Mouse (Mus musculus) limb, embryonic 11.5 days (tissue): ENCODE results near the gene Hcn1. TPM values are rescaled to one million over a fixed set of nuclear protein-coding genes. Genes with fewer than 3 reads are reported as not detected.
A peak's percentile ranks its signal among the peaks of the same experiment; 100 is the strongest.

ENCODE experiments used
- ATAC-seq: fragments of 200-750 bp; cut with Nextera tagmentation; 2 replicates; pipeline ENCODE4 v1.8.0; 2017; ENCODE audit warnings: low read depth; ENCODE audit not compliant: insufficient number of reproducible peaks, low FRiP score, low TSS enrichment
- DNase-seq: peaks from one replicate; pipeline ENCODE4 v3.0.0-alpha.2; 2015; ENCODE audit warnings: low spot score
- H3K27ac ChIP-seq: fragments of 300-500 bp; sonication (generic); replicated peaks from 2 replicates; pipeline ENCODE4 v1.5.1; 2014; ENCODE audit warnings: low read depth, mild to moderate bottlenecking, low read length
- H3K27me3 ChIP-seq: fragments of 300-500 bp; sonication (generic); 2 replicates; pipeline ENCODE4 v1.6.1; 2014; ENCODE audit warnings: mild to moderate bottlenecking, low read length, mixed read lengths; ENCODE audit not compliant: control insufficient read depth, insufficient read depth
- H3K36me3 ChIP-seq: fragments of 300-500 bp; sonication (generic); 2 replicates; pipeline ENCODE4 v1.6.1; 2014; ENCODE audit warnings: mild to moderate bottlenecking, low read length, moderate library complexity, mixed read lengths; ENCODE audit not compliant: control insufficient read depth, insufficient read depth
- H3K4me1 ChIP-seq: fragments of 300-500 bp; sonication (generic); 2 replicates; pipeline ENCODE4 v1.6.1; 2014; ENCODE audit warnings: low read length, mixed read lengths; ENCODE audit not compliant: control insufficient read depth, insufficient read depth
- H3K4me2 ChIP-seq: fragments of 300-500 bp; sonication (generic); 2 replicates; pipeline ENCODE4 v1.6.1; 2014; ENCODE audit warnings: low read depth, mild to moderate bottlenecking, moderate library complexity; ENCODE audit not compliant: severe bottlenecking
- H3K4me3 ChIP-seq: fragments of 300-500 bp; sonication (generic); 2 replicates; pipeline ENCODE4 v1.5.1; 2014; ENCODE audit warnings: low read depth, low read length
- H3K9ac ChIP-seq: fragments of 300-500 bp; sonication (generic); 2 replicates; pipeline ENCODE4 v1.6.1; 2014; ENCODE audit warnings: mild to moderate bottlenecking, low read length
- H3K9me3 ChIP-seq: fragments of 300-500 bp; sonication (generic); 2 replicates; pipeline ENCODE4 v1.6.1; 2016; ENCODE audit warnings: low read length; ENCODE audit not compliant: control insufficient read depth
- WGBS: fragments of 180-500 bp; shearing (Covaris S2); extraction: QIAGEN DNeasy Blood & Tissue Kit; methylation state at CpG from one replicate; pipeline ENCODE4 v1.1.7; 2014; 5-methylcytosine and 5-hydroxymethylcytosine counted together
- polyA plus RNA-seq: library from polyadenylated mRNA; unstranded; fragments of >200 nt; fragmentation: Nextera tagmentation; extraction: Ambion mirVana; gene quantifications from 2 replicates; pipeline ENCODE4 v1.2.1, GENCODE M21; 2014

The Hcn1 gene
- polyA plus RNA-seq, 1 experiment from 2014 or later, result 0.05 TPM

DNA sequence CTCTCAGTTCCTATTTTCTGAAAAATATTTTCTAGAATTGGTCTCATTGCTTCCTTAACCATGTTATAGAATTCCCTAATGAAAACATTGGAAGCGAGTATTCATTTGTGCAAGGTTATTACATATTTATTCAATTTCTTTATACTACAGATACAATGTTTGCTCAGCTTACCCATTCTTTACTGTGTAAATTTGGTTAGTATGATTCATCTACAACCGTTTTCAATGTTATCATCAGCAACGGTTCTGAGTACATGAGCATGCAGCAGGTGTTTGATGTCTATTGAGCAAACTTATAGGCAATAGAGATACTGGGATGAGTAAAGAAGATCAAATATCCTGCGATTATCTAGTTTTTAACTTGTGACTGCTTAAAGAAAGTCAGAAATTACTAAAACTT is 327.6 kb downstream of the Hcn1 start:
- DNase-seq, result no peak
- no peaks in the 10 kb centered on the region for H3K9me3 ChIP-seq
- H3K36me3 ChIP-seq, result no peaks in the 10 kb centered on the region
- H3K4me1 ChIP-seq, result no peaks in the 10 kb centered on the region
- no peak for ATAC-seq
- no peak overlapping the region for H3K9ac ChIP-seq
- H3K27ac ChIP-seq, result no peak overlapping the region
- no peak overlapping the region for H3K4me2 ChIP-seq
- H3K27me3 ChIP-seq, result no peaks in the 10 kb centered on the region
- no peak overlapping the region for H3K4me3 ChIP-seq
- WGBS, result 86% methylated on average over 4 of the region's 4 CpGs

DNA sequence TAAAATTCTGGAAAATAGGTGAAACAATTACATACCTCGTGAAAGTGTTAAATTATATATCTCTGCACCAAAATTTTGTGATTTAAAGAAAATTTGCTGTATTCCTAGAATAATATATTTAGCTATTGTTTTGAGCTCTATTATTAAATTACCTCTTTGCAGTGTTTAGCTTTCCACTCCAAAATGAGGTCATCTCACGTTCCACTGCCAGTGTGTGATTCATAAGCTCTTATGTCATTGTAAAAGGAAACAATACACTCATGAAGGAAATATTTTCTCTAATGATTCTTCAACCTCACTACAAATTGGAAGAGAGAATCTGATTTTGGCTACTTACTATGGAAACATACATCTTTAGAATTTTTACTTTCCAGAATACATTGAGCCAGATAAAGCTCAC is 329.6 kb downstream of the Hcn1 start:
- no peak for DNase-seq
- Histone ChIP-seq H3K4me1 (no peaks in the 10 kb centered on the region), H3K36me3 (no peaks in the 10 kb centered on the region), H3K9ac (no peak overlapping the region), H3K4me2 (no peak overlapping the region), H3K27me3 (no peaks in the 10 kb centered on the region), H3K9me3 (no peaks in the 10 kb centered on the region), H3K4me3 (no peak overlapping the region), H3K27ac (no peak overlapping the region)
- no peak for ATAC-seq
- 83% methylated on average over 2 of the region's 2 CpGs for WGBS

DNA sequence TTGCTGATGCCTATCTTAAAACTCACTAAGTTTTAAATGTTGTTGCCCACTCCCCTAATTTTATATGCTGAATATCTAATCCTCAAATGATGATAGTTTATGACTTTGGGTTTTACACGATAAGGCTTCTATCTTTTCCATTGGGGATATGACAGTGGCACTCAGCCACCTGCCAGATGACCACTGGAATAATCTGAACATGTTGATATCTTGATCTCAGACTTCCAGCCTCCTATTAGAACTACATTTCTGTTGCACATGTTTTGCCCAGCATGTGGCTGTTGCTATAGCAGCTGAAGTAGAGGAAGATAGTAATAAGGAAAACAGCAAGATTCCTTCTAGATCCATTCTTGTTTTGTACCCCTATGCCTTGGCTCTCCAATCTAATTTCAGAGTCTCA is 336.6 kb downstream of the Hcn1 start:
- Histone ChIP-seq H3K4me2 (no peak overlapping the region), H3K4me1 (no peaks in the 10 kb centered on the region), H3K4me3 (no peak overlapping the region), H3K27me3 (no peaks in the 10 kb centered on the region), H3K36me3 (no peaks in the 10 kb centered on the region), H3K27ac (no peak overlapping the region), H3K9ac (no peak overlapping the region), H3K9me3 (no peaks in the 10 kb centered on the region)
- no peak for DNase-seq
- ATAC-seq, result no peak
- WGBS, result 86% methylated on average over 1 of the region's 1 CpGs

DNA sequence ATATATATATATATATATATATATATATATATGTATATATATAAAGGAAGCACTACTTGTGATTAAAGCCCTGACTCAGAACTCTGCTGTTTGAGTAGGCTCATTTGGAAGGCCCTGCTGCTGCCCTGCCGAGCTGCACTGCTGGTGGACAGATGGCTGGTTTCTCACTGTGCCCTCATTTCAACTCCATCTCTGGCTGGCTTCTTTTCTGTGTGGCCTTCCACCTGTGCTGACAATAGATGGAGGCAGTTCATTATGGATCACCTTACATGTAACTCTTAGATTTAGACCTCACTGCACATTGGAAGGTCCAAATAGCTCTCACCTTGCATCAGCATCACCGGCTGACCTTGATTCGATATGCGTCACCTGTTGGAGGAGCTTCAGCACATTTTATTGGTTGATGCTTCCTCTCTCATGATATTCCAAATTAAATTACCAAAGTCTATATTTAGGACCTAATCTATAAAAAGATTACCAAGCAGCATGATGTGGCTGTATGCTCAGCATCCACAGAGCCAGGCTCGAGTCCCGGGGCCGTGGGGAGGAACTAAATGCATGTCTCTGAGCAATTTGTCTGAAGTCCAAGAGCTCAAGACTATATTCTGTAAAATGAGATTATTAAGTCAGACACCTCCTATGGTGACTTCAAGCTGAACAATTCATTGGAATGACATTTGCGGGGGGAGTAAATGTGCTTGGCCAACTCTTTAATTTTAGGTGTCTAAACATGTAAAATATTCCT is 338.6 kb downstream of the Hcn1 start:
- no peak for ATAC-seq
- 92% methylated on average over 8 of the region's 8 CpGs for WGBS
- Histone ChIP-seq H3K36me3 (no peaks in the 10 kb centered on the region), H3K9ac (no peak overlapping the region), H3K27ac (no peak overlapping the region), H3K4me3 (no peak overlapping the region), H3K27me3 (no peaks in the 10 kb centered on the region), H3K4me1 (no peaks in the 10 kb centered on the region), H3K9me3 (no peaks in the 10 kb centered on the region), H3K4me2 (no peak overlapping the region)
- DNase-seq, result no peak

DNA sequence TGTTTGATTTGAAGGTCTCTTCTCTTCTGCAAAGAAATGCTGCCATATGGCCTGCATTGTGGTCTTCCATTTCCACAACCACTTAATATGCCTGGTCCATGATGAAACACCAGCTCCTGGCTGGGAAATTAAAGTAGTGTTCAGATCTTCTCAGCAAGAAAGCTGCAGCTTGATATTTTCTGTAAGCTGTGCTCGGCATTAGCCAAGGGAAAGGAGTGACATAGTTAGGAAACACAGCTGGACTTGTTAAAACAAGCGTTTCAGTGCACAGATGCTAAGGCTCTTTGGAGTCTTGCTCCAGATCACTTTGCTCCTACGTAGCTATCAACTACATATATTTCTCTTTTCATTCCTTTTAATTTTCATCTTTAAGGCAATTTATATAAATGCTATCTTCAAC is 344.7 kb downstream of the Hcn1 start:
- Histone ChIP-seq H3K4me1 (no peaks in the 10 kb centered on the region), H3K4me2 (no peak overlapping the region), H3K4me3 (no peak overlapping the region), H3K36me3 (no peaks in the 10 kb centered on the region), H3K27me3 (no peaks in the 10 kb centered on the region), H3K27ac (no peak overlapping the region), H3K9me3 (no peaks in the 10 kb centered on the region), H3K9ac (no peak overlapping the region)
- no peak for ATAC-seq
- 73% methylated on average over 3 of the region's 3 CpGs for WGBS
- DNase-seq, result no peak

DNA sequence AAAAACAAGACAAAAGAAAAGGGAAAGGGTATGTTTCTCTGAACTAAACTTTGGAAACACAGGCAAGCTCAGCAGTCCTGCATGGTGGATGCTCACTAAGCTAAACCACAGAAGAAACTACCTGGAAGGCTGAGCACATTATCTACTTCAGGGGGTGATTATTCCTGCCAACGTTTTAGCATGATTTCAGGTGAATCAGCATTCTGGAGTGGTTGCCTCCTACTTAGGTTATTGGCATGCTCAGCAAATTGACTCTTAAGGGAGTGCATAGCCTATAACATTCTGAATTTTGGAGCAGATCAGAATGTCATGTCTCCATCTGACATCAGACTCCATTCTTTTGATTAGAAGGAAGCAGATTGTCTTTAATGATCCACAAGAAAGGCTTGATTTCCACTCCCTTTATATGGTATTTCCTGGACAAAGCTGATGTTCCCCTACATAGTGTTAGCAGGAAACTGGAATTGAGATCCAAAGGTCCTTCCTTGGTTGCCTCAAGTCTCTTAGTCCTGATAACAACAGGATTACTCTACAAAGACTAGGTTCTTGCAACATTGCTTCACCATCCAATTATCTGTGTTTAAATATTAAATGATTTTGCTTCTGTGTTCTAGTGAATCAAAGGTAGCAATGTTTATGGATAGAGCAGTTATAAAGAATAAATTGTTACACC is 345.7 kb downstream of the Hcn1 start:
- Histone ChIP-seq H3K9ac (no peak overlapping the region), H3K4me2 (no peak overlapping the region), H3K4me3 (no peak overlapping the region), H3K36me3 (no peaks in the 10 kb centered on the region), H3K27ac (no peak overlapping the region), H3K4me1 (no peaks in the 10 kb centered on the region), H3K9me3 (no peaks in the 10 kb centered on the region), H3K27me3 (no peaks in the 10 kb centered on the region)
- ATAC-seq, result no peak
- WGBS, result 52% methylated on average over 1 of the region's 1 CpGs
- no peak for DNase-seq

DNA sequence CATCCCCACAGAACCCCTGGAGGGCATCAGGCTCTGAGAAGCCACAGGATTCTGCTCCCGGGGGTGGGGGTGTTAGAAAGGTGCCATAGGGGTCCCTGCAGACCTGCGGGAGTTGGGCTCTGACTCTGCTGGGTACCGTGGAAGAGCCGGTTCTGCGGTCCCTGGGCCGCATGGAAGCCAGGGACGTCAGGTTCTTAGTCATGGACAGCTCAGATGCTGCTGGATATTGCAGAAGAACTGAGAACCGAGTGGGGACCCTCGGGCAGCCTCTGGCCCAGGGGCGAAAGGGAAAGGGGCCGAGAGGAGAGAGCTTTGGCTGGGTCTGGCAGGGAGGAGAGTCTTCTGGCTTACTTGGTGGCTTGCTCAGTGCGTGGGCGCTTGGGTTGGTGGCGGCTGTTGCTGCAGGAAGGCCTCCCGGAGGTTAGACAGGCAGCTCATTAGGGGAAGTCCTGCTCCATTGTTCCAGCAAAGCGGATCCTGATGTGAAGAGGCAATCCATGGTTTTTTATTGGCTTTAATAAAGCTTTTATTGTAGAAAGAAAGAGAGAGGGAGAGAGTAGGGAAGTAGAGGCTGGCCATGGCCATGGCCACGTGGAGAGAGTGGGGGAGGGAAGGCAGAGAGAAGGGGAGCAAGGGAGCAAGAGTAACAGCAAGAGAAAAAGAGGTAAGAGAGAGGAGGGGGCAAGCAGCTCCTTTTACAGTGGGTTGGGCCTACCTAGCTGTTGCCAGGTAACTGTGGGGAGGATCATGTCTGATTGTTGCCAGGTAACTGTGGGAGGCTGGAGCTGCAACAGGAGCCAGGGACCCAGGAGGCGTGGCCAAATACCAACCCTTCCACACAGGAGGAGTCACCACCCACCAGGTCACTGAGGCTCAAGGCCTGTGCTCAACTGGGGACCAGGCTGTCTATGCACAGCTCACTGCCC is 356.6 kb downstream of the Hcn1 start:
- WGBS, result 7% methylated on average over 18 of the region's 18 CpGs
- peak overlapping the region; percentile 27; the same call in 1 of the 2 replicates for H3K4me2 ChIP-seq
- H3K4me3 ChIP-seq, result no peak overlapping the region
- no peaks in the 10 kb centered on the region for H3K4me1 ChIP-seq
- no peaks in the 10 kb centered on the region for H3K36me3 ChIP-seq
- no peaks in the 10 kb centered on the region for H3K9me3 ChIP-seq
- DNase-seq, result peak; percentile 47
- no peaks in the 10 kb centered on the region for H3K27me3 ChIP-seq
- 0 out of 2 replicates have a peak overlapping the region, but pooled peaks have one; percentile 8 for H3K9ac ChIP-seq
- no peak overlapping the region for H3K27ac ChIP-seq
- ATAC-seq, result peak; percentile 86

DNA sequence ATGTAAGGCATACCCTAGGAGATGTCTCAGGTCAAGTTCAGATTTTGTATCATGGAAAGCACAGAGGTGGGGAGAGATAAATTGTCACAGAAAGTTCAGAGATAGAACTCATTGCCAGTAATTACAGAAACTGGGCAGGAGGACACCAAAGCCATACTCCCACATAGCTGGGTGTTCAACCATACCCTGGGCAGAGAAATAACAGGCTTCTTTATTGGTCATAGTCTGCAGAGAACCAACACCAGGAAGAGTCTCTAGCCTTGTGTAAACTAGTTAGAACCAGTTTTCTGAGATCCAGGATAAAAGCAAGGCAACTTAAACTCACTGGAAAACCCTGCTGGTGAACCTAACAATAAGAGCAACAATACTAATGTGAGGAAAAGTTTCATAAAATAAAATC is 362.5 kb downstream of the Hcn1 start:
- Histone ChIP-seq H3K4me2 (no peak overlapping the region), H3K27ac (no peak overlapping the region), H3K4me3 (no peak overlapping the region), H3K4me1 (no peaks in the 10 kb centered on the region), H3K36me3 (no peaks in the 10 kb centered on the region), H3K27me3 (no peaks in the 10 kb centered on the region), H3K9ac (no peak overlapping the region), H3K9me3 (no peaks in the 10 kb centered on the region)
- DNase-seq (no peak), ATAC-seq (no peak)
